Mouse (Mus musculus) spleen, adult 2 months (tissue): Measurements from ENCODE around the gene P2ry6. TPM values are rescaled to one million over a fixed set of nuclear protein-coding genes. Genes with fewer than 3 reads are reported as not detected.
A peak's percentile ranks its signal among the peaks of the same experiment; 100 is the strongest.

Source experiments
- DNase-seq, 2 experiments: peaks; one replicate each; pipeline versions ENCODE4 v3.0.0 to v3.0.0-alpha.2; 2012 to 2021; ENCODE audit warnings: low spot score in 2 of 2, low read depth in 1 of 2
- H3K27ac ChIP-seq: fragments of 200-500 bp; 2 replicates; pipeline ENCODE4 v1.5.1; 2012; ENCODE audit warnings: low read length, inconsistent platforms; ENCODE audit not compliant: insufficient read depth
- H3K27me3 ChIP-seq: fragments of 200-500 bp; 2 replicates; pipeline ENCODE4 v1.6.1; 2012; ENCODE audit warnings: mild to moderate bottlenecking, moderate library complexity, low read length, inconsistent platforms; ENCODE audit not compliant: control insufficient read depth, insufficient read depth
- H3K36me3 ChIP-seq: fragments of 200-500 bp; 2 replicates; pipeline ENCODE4 v1.6.1; 2012; ENCODE audit warnings: mild to moderate bottlenecking, low read length, inconsistent platforms; ENCODE audit not compliant: control insufficient read depth, insufficient read depth
- H3K4me1 ChIP-seq: fragments of 200-500 bp; 2 replicates; pipeline ENCODE4 v1.6.1; 2011; ENCODE audit warnings: inconsistent platforms; ENCODE audit not compliant: control insufficient read depth, insufficient read depth, insufficient read length
- H3K4me3 ChIP-seq: fragments of 200-500 bp; 2 replicates; pipeline ENCODE4 v1.5.1; 2011; ENCODE audit warnings: mild to moderate bottlenecking, inconsistent platforms; ENCODE audit not compliant: insufficient read depth, insufficient read length; ENCODE audit errors: extremely low read depth
- CTCF ChIP-seq: fragments of 200-500 bp; IDR thresholded peaks from 2 replicates; pipeline ENCODE4 v1.5.1; 2011; ENCODE audit warnings: mild to moderate bottlenecking, inconsistent platforms; ENCODE audit not compliant: insufficient read depth, insufficient read length, insufficient replicate concordance; ENCODE audit errors: extremely low read depth
- POLR2A ChIP-seq: fragments of 200-500 bp; IDR thresholded peaks from 2 replicates; pipeline ENCODE4 v1.6.1; 2011; ENCODE audit warnings: low read depth, low read length, inconsistent platforms
- WGBS: fragments of 180-500 bp; shearing (Covaris S2); methylation state at CpG from one replicate; pipeline ENCODE4 v1.1.7; 2018; 5-methylcytosine and 5-hydroxymethylcytosine counted together
- polyA plus RNA-seq: library from polyadenylated mRNA; depleted of rRNA; stranded (reverse); fragments of >200 nt; gene quantifications from 2 replicates; pipeline ENCODE4 v1.2.3, GENCODE M21; 2012

P2ry6 gene
- polyA plus RNA-seq, 1 experiment = 36.0 TPM

- 77% methylated on average over 10 of the region's 10 CpGs for WGBS
- H3K36me3 ChIP-seq = no peaks in the 10 kb centered on the region
- no peaks in the 10 kb centered on the region for H3K4me1 ChIP-seq
- no peaks in the 10 kb centered on the region for H3K27me3 ChIP-seq
- TF ChIP-seq CTCF (no peak), POLR2A (no peak)
- H3K27ac ChIP-seq = no peak overlapping the region
- no peak overlapping the region for H3K4me3 ChIP-seq
- no peak for DNase-seq
These were observed 5.4 kb downstream of the P2ry6 start for GRCm38 (mm10) chr7:100968874-100969659.

GRCm38 (mm10) chr7:100968376-100968775 lies 6.1 kb downstream of the P2ry6 start:
- Histone ChIP-seq H3K27me3 (no peaks in the 10 kb centered on the region), H3K27ac (no peak overlapping the region), H3K36me3 (no peaks in the 10 kb centered on the region), H3K4me3 (no peak overlapping the region), H3K4me1 (no peaks in the 10 kb centered on the region)
- 87% methylated on average over 6 of the region's 6 CpGs for WGBS
- TF ChIP-seq POLR2A (no peak), CTCF (no peak)
- no peak for DNase-seq

GRCm38 (mm10) chr7:100967850-100968249 lies 6.6 kb downstream of the P2ry6 start:
- no peaks in the 10 kb centered on the region for H3K27me3 ChIP-seq
- TF ChIP-seq CTCF = no peak
- no peak for TF ChIP-seq POLR2A
- no peak for DNase-seq
- no peaks in the 10 kb centered on the region for H3K36me3 ChIP-seq
- WGBS = 81% methylated on average over 9 of the region's 9 CpGs
- no peak overlapping the region for H3K4me3 ChIP-seq
- no peak overlapping the region for H3K27ac ChIP-seq
- H3K4me1 ChIP-seq = no peaks in the 10 kb centered on the region

- Histone ChIP-seq H3K27ac (no peak overlapping the region), H3K4me3 (no peak overlapping the region), H3K27me3 (no peaks in the 10 kb centered on the region), H3K36me3 (no peaks in the 10 kb centered on the region), H3K4me1 (no peaks in the 10 kb centered on the region; the same call in 1 of the 2 replicates)
- TF ChIP-seq POLR2A = no peak
- TF ChIP-seq CTCF = no peak
- WGBS = 86% methylated on average over 7 of the region's 7 CpGs
- no peak for DNase-seq
These were observed 8.4 kb downstream of the P2ry6 start for GRCm38 (mm10) chr7:100966014-100966413.

DNA sequence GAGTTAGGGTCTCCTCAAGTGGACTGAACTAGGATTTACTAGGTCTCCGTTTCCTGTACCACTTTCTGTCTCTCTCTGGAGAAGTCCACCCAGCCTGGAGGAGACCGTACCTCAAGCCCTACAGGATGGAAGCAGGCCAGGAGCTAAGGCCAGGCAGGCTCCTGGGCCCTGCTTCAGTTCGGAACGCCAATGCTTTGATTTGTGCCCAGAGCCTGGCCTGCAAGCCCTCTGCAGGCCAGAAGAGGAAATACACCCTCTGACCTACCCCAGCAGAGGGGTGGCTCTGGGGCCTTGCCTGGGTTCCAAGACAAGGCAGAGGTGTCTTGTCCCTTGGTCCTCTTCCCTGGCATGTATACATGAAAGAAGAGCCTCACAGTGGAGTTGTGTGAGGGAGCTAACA lies 9.4 kb downstream of the P2ry6 start:
- Histone ChIP-seq H3K27ac (no peak overlapping the region), H3K4me1 (no peaks in the 10 kb centered on the region; the same call in 1 of the 2 replicates), H3K4me3 (no peak overlapping the region), H3K36me3 (no peaks in the 10 kb centered on the region), H3K27me3 (no peaks in the 10 kb centered on the region)
- 48% methylated on average over 4 of the region's 4 CpGs for WGBS
- TF ChIP-seq POLR2A (no peak), CTCF (peak; percentile 70; the same call in 1 of the 2 replicates)
- DNase-seq = no peak

- Histone ChIP-seq H3K36me3 (no peaks in the 10 kb centered on the region), H3K4me1 (no peaks in the 10 kb centered on the region; the same call in 1 of the 2 replicates), H3K27ac (0 out of 2 replicates have a peak overlapping the region, but pooled peaks have one; percentile 40), H3K4me3 (no peak overlapping the region), H3K27me3 (no peaks in the 10 kb centered on the region)
- TF ChIP-seq POLR2A = no peak
- no peak for TF ChIP-seq CTCF
- WGBS = 63% methylated on average over 6 of the region's 6 CpGs
- no peak for DNase-seq
These were observed 10.2 kb downstream of the P2ry6 start for GRCm38 (mm10) chr7:100964242-100964641.

- TF ChIP-seq CTCF = no peak
- TF ChIP-seq POLR2A = no peak
- 86% methylated on average over 8 of the region's 8 CpGs for WGBS
These were observed 11.1 kb downstream of the P2ry6 start for GRCm38 (mm10) chr7:100963381-100963780.

More at GRCm38 (mm10) chr7:100963381-100963780, 11.1 kb downstream of the P2ry6 start:
- H3K36me3 ChIP-seq = no peaks in the 10 kb centered on the region
- H3K27me3 ChIP-seq = no peaks in the 10 kb centered on the region
- DNase-seq = no peak
- H3K27ac ChIP-seq = no peak overlapping the region
- no peak overlapping the region for H3K4me3 ChIP-seq
- H3K4me1 ChIP-seq = no peaks in the 10 kb centered on the region; the same call in 1 of the 2 replicates
